ENCODE assay signal across 10 mouse cellular contexts in the genomic region with DNA sequence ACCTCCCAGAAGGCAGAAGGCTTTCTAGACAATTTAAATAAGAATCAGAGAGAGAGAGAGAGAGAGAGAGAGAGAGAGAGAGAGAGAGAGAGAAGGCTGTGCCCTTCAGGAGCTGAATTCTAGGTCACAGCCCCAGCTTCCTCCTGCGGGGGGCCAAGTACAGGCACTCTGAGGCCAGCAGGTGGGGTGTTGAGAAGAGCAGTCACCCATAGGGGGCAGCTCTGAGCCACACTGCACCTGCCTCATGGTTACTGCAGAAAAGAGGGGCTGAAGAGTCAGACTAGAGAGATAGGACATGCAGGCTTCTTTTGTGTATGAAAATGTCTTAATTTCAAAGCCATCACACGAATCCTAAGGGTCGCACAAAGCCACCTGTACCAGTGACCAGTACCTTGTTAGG. TPM values are rescaled to one million over a fixed set of nuclear protein-coding genes. Genes with fewer than 3 reads are reported as not detected.
DNase-seq lines count a peak whose midpoint lies in the region; ATAC-seq and TF ChIP-seq lines count a peak whose summit lies in the region.
"Had no signal": no experiment of that assay in that cellular context is flagged by ENCODE, and none has a peak within 500 bp of the region (broad histone marks: within the 10 kb centered on the region; RNA-seq: fewer than 3 reads in every experiment).

No protein-coding gene starts in this region.

- no peaks in the 10 kb centered on the region for H3K4me1 ChIP-seq in stomach, postnatal 0 days (replicated peaks; ENCODE audit: control insufficient read depth, insufficient read depth)
- H3K4me1 ChIP-seq: lung, embryonic 15.5 days had no signal

- H3K36me3 ChIP-seq in stomach, postnatal 0 days (ENCODE audit: control insufficient read depth, insufficient read depth, low read length): no peaks in the 10 kb centered on the region

- intact Hi-C loops in heart, postnatal 10 days (cut with DNase I): no loop called here

- no peak overlapping the region for H3K27ac ChIP-seq in layer of hippocampus, adult 2 months
- no peak overlapping the region for H3K27ac ChIP-seq in stomach, postnatal 0 days (replicated peaks)
- H3K27ac ChIP-seq: lung, embryonic 15.5 days had no signal

- H3K27me3 ChIP-seq in stomach, postnatal 0 days (ENCODE audit: control insufficient read depth, insufficient read depth, low read length): no peaks in the 10 kb centered on the region
- H3K27me3 ChIP-seq: lung, embryonic 15.5 days had no signal

- H3K9ac ChIP-seq in stomach, postnatal 0 days (ENCODE audit: low read length): no peak overlapping the region
- H3K9ac ChIP-seq: lung, embryonic 15.5 days had no signal

- H3K4me3 ChIP-seq in layer of hippocampus, adult 2 months: no peak overlapping the region
- H3K4me3 ChIP-seq in stomach, postnatal 0 days (ENCODE audit: low read depth, low read length): no peak overlapping the region
- H3K4me3 ChIP-seq: erythroblast, embryonic 14.5 days; lung, embryonic 15.5 days had no signal

- no peak for TF ChIP-seq EP300 in stomach, postnatal 0 days (optimal IDR thresholded peaks at IDR 0.05)

- WGBS in stomach, postnatal 0 days: 60% methylated on average over 3 of the region's 3 CpGs

- ATAC-seq in stomach, postnatal 0 days (ENCODE audit: low FRiP score, low TSS enrichment): no peak
- no peak for ATAC-seq in inflammation-experienced regulatory T-cells, adult 6 months

- TF ChIP-seq POLR2A in brain, embryonic 14.5 days (IDR thresholded peaks at IDR 0.05; ENCODE audit: borderline replicate concordance, extremely low read depth, insufficient read depth, insufficient read length, poor library complexity, severe bottlenecking): no peak

- peak in 1 of 2 experiments; percentile 50 for DNase-seq in layer of hippocampus, adult 2 months (ENCODE audit: low spot score in 2 of 2)
- no peak for DNase-seq in layer of hippocampus, postnatal 10 days (ENCODE audit: low spot score in 2 of 2)
- DNase-seq in ES-CJ7 (ENCODE audit: low read depth, low spot score): peak; percentile 86
- DNase-seq in brain, embryonic 14.5 days (ENCODE audit: low read depth): peak; percentile 42
- peak; percentile 60 to 66 for DNase-seq in heart, postnatal 10 days
- no peak for DNase-seq in stomach, postnatal 0 days (ENCODE audit: low spot score)
- no peak for DNase-seq in frontal cortex, postnatal 10 days (ENCODE audit: low spot score in 2 of 2)

- no peak overlapping the region for H3K4me2 ChIP-seq in stomach, postnatal 0 days (replicated peaks; ENCODE audit: low read depth)
- H3K4me2 ChIP-seq: lung, embryonic 15.5 days had no signal

- peak; percentile 83 for TF ChIP-seq CTCF in layer of hippocampus, adult 2 months (conservative IDR thresholded peaks at IDR 0.05)
- TF ChIP-seq CTCF in brain, embryonic 14.5 days (IDR thresholded peaks at IDR 0.05; ENCODE audit: borderline replicate concordance, extremely low read depth, insufficient read depth, insufficient read length): peak; percentile 55
- TF ChIP-seq CTCF in stomach, postnatal 0 days (IDR thresholded peaks at IDR 0.05; ENCODE audit: low read depth): peak; percentile 69

- no peaks in the 10 kb centered on the region for H3K9me3 ChIP-seq in stomach, postnatal 0 days (ENCODE audit: control insufficient read depth, low read length)
- H3K9me3 ChIP-seq: lung, embryonic 15.5 days had no signal

RNA-seq across cellular contexts. Expression of a gene that starts 22.0 kb away (rescaled TPM):
- total RNA-seq in layer of hippocampus, adult 2 months (2021): 10 to 100 TPM; 72.9 to 76.0 TPM
- 10 to 100 TPM; 55.0 to 60.5 TPM for total RNA-seq in layer of hippocampus, postnatal 10 days (2021)
- polyA plus RNA-seq in brain, embryonic 14.5 days (2012; rRNA removed): 98.7 and 144 TPM in 2 replicates
- 10 to 100 TPM; 39.7 to 40.1 TPM for total RNA-seq in heart, postnatal 10 days (2021)
- polyA plus RNA-seq in stomach, postnatal 0 days (2015; fragmentation: Nextera tagmentation; extraction: Ambion mirVana): 85.2 and 98.6 TPM in 2 replicates
- 10 to 100 TPM; 44.2 to 67.2 (median 62.7) TPM for polyA plus RNA-seq in inflammation-experienced regulatory T-cells, adult 6 months (2017; shearing (Covaris generic))

RNA-seq across cellular contexts. Expression of a gene that starts 36.5 kb away (rescaled TPM):
- total RNA-seq in layer of hippocampus, adult 2 months (2021): 1 to 10 TPM; 5.5 to 7.1 TPM
- 10 to 100 TPM; 16.2 to 17.4 TPM for total RNA-seq in layer of hippocampus, postnatal 10 days (2021)
- 23.3 and 41.3 TPM in 2 replicates for polyA plus RNA-seq in brain, embryonic 14.5 days (2012; rRNA removed)
- total RNA-seq in heart, postnatal 10 days (2021): not detected
- 0.55 and 0.63 TPM in 2 replicates for polyA plus RNA-seq in stomach, postnatal 0 days (2015; fragmentation: Nextera tagmentation; extraction: Ambion mirVana)
- not detected for polyA plus RNA-seq in inflammation-experienced regulatory T-cells, adult 6 months (2017; shearing (Covaris generic))
- polyA plus RNA-seq: erythroblast, embryonic 14.5 days had no signal

RNA-seq across cellular contexts. Expression of a gene that starts 38.7 kb away (rescaled TPM):
- 100 to 1,000 TPM; 168 to 179 TPM for total RNA-seq in layer of hippocampus, adult 2 months (2021)
- total RNA-seq in layer of hippocampus, postnatal 10 days (2021): 100 to 1,000 TPM; 164 to 175 TPM
- 49.2 and 56.1 TPM in 2 replicates for polyA plus RNA-seq in brain, embryonic 14.5 days (2012; rRNA removed)
- 100 to 1,000 TPM; 104 to 112 TPM for total RNA-seq in heart, postnatal 10 days (2021)
- 28.8 and 30.0 TPM in 2 replicates for polyA plus RNA-seq in stomach, postnatal 0 days (2015; fragmentation: Nextera tagmentation; extraction: Ambion mirVana)
- polyA plus RNA-seq in inflammation-experienced regulatory T-cells, adult 6 months (2017; shearing (Covaris generic)): under 1 TPM in 1 of 3 experiments, not detected in 2; 0.34 TPM

RNA-seq across cellular contexts. Expression of a gene that starts 53.6 kb away (rescaled TPM):
- under 1 TPM; 0.88 to 1.00 TPM for total RNA-seq in layer of hippocampus, adult 2 months (2021)
- 1 to 10 TPM; 1.2 to 1.8 TPM for total RNA-seq in layer of hippocampus, postnatal 10 days (2021)
- polyA plus RNA-seq in brain, embryonic 14.5 days (2012; rRNA removed): 1.0 and 1.4 TPM in 2 replicates
- 100 to 1,000 TPM; 909 to 916 TPM for total RNA-seq in heart, postnatal 10 days (2021)
- polyA plus RNA-seq in stomach, postnatal 0 days (2015; fragmentation: Nextera tagmentation; extraction: Ambion mirVana): 223 and 291 TPM in 2 replicates
- under 1 TPM in 1 of 3 experiments, not detected in 2; 0.64 TPM for polyA plus RNA-seq in inflammation-experienced regulatory T-cells, adult 6 months (2017; shearing (Covaris generic))

Comparison
In these comparisons a context has a peak if more than half of its experiments do, and no peak if none do; other contexts are left out.
1. DNase-seq: peak in ES-CJ7 (single experiment), brain, embryonic 14.5 days (single experiment) and heart, postnatal 10 days (2 of 2); none in layer of hippocampus, postnatal 10 days (0 of 2), stomach, postnatal 0 days (single experiment) and frontal cortex, postnatal 10 days (0 of 2).
2. RNA of a gene that starts 36.5 kb away (total RNA-seq): 16.2 to 17.4 TPM in layer of hippocampus, postnatal 10 days and 5.5 to 7.1 TPM in layer of hippocampus, adult 2 months; not detected in heart, postnatal 10 days; every median in the first group is over 4 times any median in the second.
3. Peak in every context shown above with its lines, with median percentiles within 50 percentile points of each other: CTCF ChIP-seq.